Mouse (Mus musculus): ENCODE results near the gene Irf7. TPM values are rescaled to one million over a fixed set of nuclear protein-coding genes. Genes with fewer than 3 reads are reported as not detected.

Irf7 gene
- polyA plus RNA-seq, 1 experiment from 2014 or later = 1.6 TPM

- peaks cover 14% of the 10 kb centered on the region for H3K4me1 ChIP-seq (replicated peaks; ENCODE audit: control insufficient read depth, insufficient read depth, low read length)
- H3K27me3 ChIP-seq (ENCODE audit: control insufficient read depth, insufficient read depth, low read length) = no peaks in the 10 kb centered on the region
- H3K9me3 ChIP-seq (ENCODE audit: control insufficient read depth, low read length) = no peaks in the 10 kb centered on the region
- H3K4me3 ChIP-seq (replicated peaks; ENCODE audit: low read length) = peak within 1 kb of the TSS; percentile 100
- H3K36me3 ChIP-seq (replicated peaks; ENCODE audit: control insufficient read depth, insufficient read depth) = peaks cover 32% of the 10 kb centered on the region
- under 1% methylated on average over 76 of the region's 76 CpGs for WGBS
- peak within 1 kb of the TSS; percentile 98 for H3K9ac ChIP-seq
- ATAC-seq (ENCODE audit: low FRiP score) = peak; percentile 93
- H3K27ac ChIP-seq = peak within 1 kb of the TSS; percentile 96
- peak; percentile 95 for DNase-seq (ENCODE audit: low spot score)
- peak within 1 kb of the TSS; percentile 98 for H3K4me2 ChIP-seq (replicated peaks)
These were observed 37.8 kb downstream of the Irf7 start, which contains the start of gene Phrf1 for GRCm38 (mm10) chr7:141228279-141229067. Gene Phrf1 (plus strand): TSS chr7:141228784.

GRCm38 (mm10) chr7:141227796-141228195 is 38.5 kb downstream of the Irf7 start:
- DNase-seq (ENCODE audit: low spot score) (no peak), ATAC-seq (ENCODE audit: low FRiP score) (no peak)
- no peaks in the 10 kb centered on the region for H3K27me3 ChIP-seq (ENCODE audit: control insufficient read depth, insufficient read depth, low read length)
- H3K27ac ChIP-seq = peak overlapping the region; percentile 96; the same call in 1 of the 2 replicates
- 76% methylated on average over 4 of the region's 4 CpGs for whole genome bisulfite sequencing
- peaks cover 15% of the 10 kb centered on the region for H3K4me1 ChIP-seq (replicated peaks; ENCODE audit: control insufficient read depth, insufficient read depth, low read length)
- peak overlapping the region; percentile 98 for H3K4me2 ChIP-seq (replicated peaks)
- H3K9ac ChIP-seq = no peak overlapping the region
- H3K4me3 ChIP-seq (replicated peaks; ENCODE audit: low read length) = no peak overlapping the region
- no peaks in the 10 kb centered on the region for H3K9me3 ChIP-seq (ENCODE audit: control insufficient read depth, low read length)
- peaks cover 26% of the 10 kb centered on the region for H3K36me3 ChIP-seq (replicated peaks; ENCODE audit: control insufficient read depth, insufficient read depth)

GRCm38 (mm10) chr7:141226535-141226934 is 39.7 kb downstream of the Irf7 start:
- ATAC-seq (ENCODE audit: low FRiP score) = no peak
- WGBS = 87% methylated on average over 6 of the region's 6 CpGs

GRCm38 (mm10) chr7:141222696-141223215 is 43.5 kb downstream of the Irf7 start:
- no peaks in the 10 kb centered on the region for H3K9me3 ChIP-seq (ENCODE audit: control insufficient read depth, low read length)
- WGBS = 91% methylated on average over 4 of the region's 4 CpGs
- H3K36me3 ChIP-seq (replicated peaks; ENCODE audit: control insufficient read depth, insufficient read depth) = no peaks in the 10 kb centered on the region; the same call in 1 of the 2 replicates
- ATAC-seq (ENCODE audit: low FRiP score) (no peak), DNase-seq (ENCODE audit: low spot score) (no peak)
- no peak overlapping the region for H3K4me3 ChIP-seq (replicated peaks; ENCODE audit: low read length)
- no peak overlapping the region for H3K4me2 ChIP-seq (replicated peaks)
- no peaks in the 10 kb centered on the region for H3K27me3 ChIP-seq (ENCODE audit: control insufficient read depth, insufficient read depth, low read length)
- no peak overlapping the region for H3K27ac ChIP-seq
- H3K9ac ChIP-seq = no peak overlapping the region
- peaks cover 18% of the 10 kb centered on the region for H3K4me1 ChIP-seq (replicated peaks; ENCODE audit: control insufficient read depth, insufficient read depth, low read length)

More at GRCm38 (mm10) chr7:141226535-141226934, 39.7 kb downstream of the Irf7 start:
- H3K9me3 ChIP-seq (ENCODE audit: control insufficient read depth, low read length) = no peaks in the 10 kb centered on the region
- H3K9ac ChIP-seq = no peak overlapping the region
- no peak overlapping the region for H3K27ac ChIP-seq
- peaks cover 25% of the 10 kb centered on the region for H3K4me1 ChIP-seq (replicated peaks; ENCODE audit: control insufficient read depth, insufficient read depth, low read length)
- H3K36me3 ChIP-seq (replicated peaks; ENCODE audit: control insufficient read depth, insufficient read depth) = peaks cover 13% of the 10 kb centered on the region
- H3K4me2 ChIP-seq (replicated peaks) = no peak overlapping the region
- H3K4me3 ChIP-seq (replicated peaks; ENCODE audit: low read length) = no peak overlapping the region
- no peak for DNase-seq (ENCODE audit: low spot score)
- no peaks in the 10 kb centered on the region for H3K27me3 ChIP-seq (ENCODE audit: control insufficient read depth, insufficient read depth, low read length)

- ATAC-seq (ENCODE audit: low FRiP score) (no peak), DNase-seq (ENCODE audit: low spot score) (peak; percentile 24)
- peak overlapping the region; percentile 36 for H3K4me3 ChIP-seq (replicated peaks; ENCODE audit: low read length)
- peak overlapping the region; percentile 64 for H3K9ac ChIP-seq
- H3K4me1 ChIP-seq (replicated peaks; ENCODE audit: control insufficient read depth, insufficient read depth, low read length) = peaks cover 18% of the 10 kb centered on the region
- H3K4me2 ChIP-seq (replicated peaks) = peak overlapping the region; percentile 76
- H3K9me3 ChIP-seq (ENCODE audit: control insufficient read depth, low read length) = no peaks in the 10 kb centered on the region
- no peaks in the 10 kb centered on the region for H3K27me3 ChIP-seq (ENCODE audit: control insufficient read depth, insufficient read depth, low read length)
- 8% methylated on average over 8 of the region's 8 CpGs for WGBS
- H3K27ac ChIP-seq = peak overlapping the region; percentile 68
- no peaks in the 10 kb centered on the region; the same call in 1 of the 2 replicates for H3K36me3 ChIP-seq (replicated peaks; ENCODE audit: control insufficient read depth, insufficient read depth)
These were observed 44.2 kb downstream of the Irf7 start for GRCm38 (mm10) chr7:141222126-141222467.

- peak overlapping the region; percentile 64 for H3K9ac ChIP-seq
- no peaks in the 10 kb centered on the region for H3K9me3 ChIP-seq (ENCODE audit: control insufficient read depth, low read length)
- H3K4me2 ChIP-seq (replicated peaks) = peak overlapping the region; percentile 76
- no peaks in the 10 kb centered on the region; the same call in 1 of the 2 replicates for H3K36me3 ChIP-seq (replicated peaks; ENCODE audit: control insufficient read depth, insufficient read depth)
- H3K27me3 ChIP-seq (ENCODE audit: control insufficient read depth, insufficient read depth, low read length) = no peaks in the 10 kb centered on the region
- H3K27ac ChIP-seq = peak overlapping the region; percentile 68
- 3% methylated on average over 43 of the region's 44 CpGs for WGBS
- DNase-seq (ENCODE audit: low spot score) = peak; percentile 93
- H3K4me3 ChIP-seq (replicated peaks; ENCODE audit: low read length) = peak overlapping the region; percentile 36
- peak; percentile 96 for ATAC-seq (ENCODE audit: low FRiP score)
- peaks cover 23% of the 10 kb centered on the region for H3K4me1 ChIP-seq (replicated peaks; ENCODE audit: control insufficient read depth, insufficient read depth, low read length)
These were observed 44.8 kb downstream of the Irf7 start for GRCm38 (mm10) chr7:141221249-141222125.

- H3K27ac ChIP-seq = no peak overlapping the region
- H3K27me3 ChIP-seq (ENCODE audit: control insufficient read depth, insufficient read depth, low read length) = no peaks in the 10 kb centered on the region
- whole genome bisulfite sequencing = 85% methylated on average over 1 of the region's 1 CpGs
- no peaks in the 10 kb centered on the region for H3K9me3 ChIP-seq (ENCODE audit: control insufficient read depth, low read length)
- no peak overlapping the region for H3K4me2 ChIP-seq (replicated peaks)
- H3K4me1 ChIP-seq (replicated peaks; ENCODE audit: control insufficient read depth, insufficient read depth, low read length) = peaks cover 27% of the 10 kb centered on the region
- no peak for DNase-seq (ENCODE audit: low spot score)
- no peaks in the 10 kb centered on the region; the same call in 1 of the 2 replicates for H3K36me3 ChIP-seq (replicated peaks; ENCODE audit: control insufficient read depth, insufficient read depth)
- no peak overlapping the region for H3K4me3 ChIP-seq (replicated peaks; ENCODE audit: low read length)
- no peak overlapping the region for H3K9ac ChIP-seq
- ATAC-seq (ENCODE audit: low FRiP score) = no peak
These were observed 45.9 kb downstream of the Irf7 start for GRCm38 (mm10) chr7:141220377-141220776.

- H3K4me1 ChIP-seq (replicated peaks; ENCODE audit: control insufficient read depth, insufficient read depth, low read length) = peaks cover 32% of the 10 kb centered on the region
- 100% methylated on average over 1 of the region's 1 CpGs for WGBS
- no peak overlapping the region for H3K27ac ChIP-seq
- no peaks in the 10 kb centered on the region for H3K9me3 ChIP-seq (ENCODE audit: control insufficient read depth, low read length)
- ATAC-seq (ENCODE audit: low FRiP score) (no peak), DNase-seq (ENCODE audit: low spot score) (no peak)
- no peaks in the 10 kb centered on the region; the same call in 1 of the 2 replicates for H3K36me3 ChIP-seq (replicated peaks; ENCODE audit: control insufficient read depth, insufficient read depth)
- H3K27me3 ChIP-seq (ENCODE audit: control insufficient read depth, insufficient read depth, low read length) = no peaks in the 10 kb centered on the region
- no peak overlapping the region for H3K4me3 ChIP-seq (replicated peaks; ENCODE audit: low read length)
- H3K9ac ChIP-seq = no peak overlapping the region
- H3K4me2 ChIP-seq (replicated peaks) = no peak overlapping the region
These were observed 46.7 kb downstream of the Irf7 start for GRCm38 (mm10) chr7:141219558-141220099.
